Comparison of ENCODE assay signal across 15 mouse cellular contexts in genomic region chr17:72923283-72923682, GRCm38 (mm10). TPM values are rescaled to one million over a fixed set of nuclear protein-coding genes. Genes with fewer than 3 reads are reported as not detected.
DNase-seq lines count a peak whose midpoint lies in the region; ATAC-seq and TF ChIP-seq lines count a peak whose summit lies in the region.
"Had no signal": no experiment of that assay in that cellular context is flagged by ENCODE, and none has a peak within 500 bp of the region (broad histone marks: within the 10 kb centered on the region; RNA-seq: fewer than 3 reads in every experiment).

No protein-coding gene starts in this region.

- no peak overlapping the region for H3K9ac ChIP-seq in intestine, embryonic 15.5 days
- no peak overlapping the region for H3K9ac ChIP-seq in intestine, embryonic 16.5 days (ENCODE audit: low read depth, low read length)
- no peak overlapping the region for H3K9ac ChIP-seq in lung, postnatal 0 days (replicated peaks; ENCODE audit: low read depth)
- H3K9ac ChIP-seq in heart, postnatal 0 days (replicated peaks; ENCODE audit: low read depth, low read length): peak overlapping the region; percentile 66
- H3K9ac ChIP-seq: liver, embryonic 14.5 days had no signal

- 86% methylated on average over 4 of the region's 4 CpGs for WGBS in intestine, embryonic 15.5 days
- 81% methylated on average over 4 of the region's 4 CpGs for WGBS in intestine, embryonic 16.5 days
- 79% methylated on average over 4 of the region's 4 CpGs for WGBS in lung, postnatal 0 days
- WGBS in heart, postnatal 0 days: 32% methylated on average over 4 of the region's 4 CpGs

- no peaks in the 10 kb centered on the region for H3K27me3 ChIP-seq in intestine, embryonic 15.5 days (replicated peaks)
- H3K27me3 ChIP-seq in intestine, embryonic 16.5 days (replicated peaks; ENCODE audit: control insufficient read depth, insufficient read depth, low read length): no peaks in the 10 kb centered on the region
- H3K27me3 ChIP-seq in lung, postnatal 0 days (replicated peaks; ENCODE audit: insufficient read depth, low read length): no peaks in the 10 kb centered on the region
- no peaks in the 10 kb centered on the region for H3K27me3 ChIP-seq in heart, postnatal 0 days (ENCODE audit: control insufficient read depth, insufficient read depth, low read length)

- no peak overlapping the region for H3K27ac ChIP-seq in intestine, embryonic 15.5 days
- H3K27ac ChIP-seq in intestine, embryonic 16.5 days (ENCODE audit: low read length): no peak overlapping the region
- peak overlapping the region; percentile 17; the same call in 1 of the 2 replicates for H3K27ac ChIP-seq in lung, postnatal 0 days (ENCODE audit: low read length)
- peak overlapping the region; percentile 96 for H3K27ac ChIP-seq in heart, postnatal 0 days (ENCODE audit: low read depth)
- H3K27ac ChIP-seq: embryonic facial prominence, embryonic 10.5 days; limb, embryonic 10.5 days; liver, embryonic 14.5 days had no signal

- H3K4me1 ChIP-seq in intestine, embryonic 15.5 days (replicated peaks): peaks cover 28% of the 10 kb centered on the region
- peaks cover 41% of the 10 kb centered on the region for H3K4me1 ChIP-seq in intestine, embryonic 16.5 days (ENCODE audit: control insufficient read depth, insufficient read depth, low read length)
- peaks cover 6% of the 10 kb centered on the region; the same call in 1 of the 2 replicates for H3K4me1 ChIP-seq in lung, postnatal 0 days (ENCODE audit: insufficient read depth, low read depth, low read length)
- H3K4me1 ChIP-seq in heart, postnatal 0 days (ENCODE audit: control insufficient read depth, insufficient read depth): peaks cover 58% of the 10 kb centered on the region

- H3K36me3 ChIP-seq in intestine, embryonic 15.5 days: peaks cover 7% of the 10 kb centered on the region; the same call in 1 of the 2 replicates
- peaks cover 10% of the 10 kb centered on the region; the same call in 1 of the 2 replicates for H3K36me3 ChIP-seq in intestine, embryonic 16.5 days (ENCODE audit: control insufficient read depth, insufficient read depth, low read length)
- H3K36me3 ChIP-seq in lung, postnatal 0 days (ENCODE audit: insufficient read depth, low read length): no peaks in the 10 kb centered on the region; the same call in 1 of the 2 replicates
- H3K36me3 ChIP-seq in heart, postnatal 0 days (replicated peaks; ENCODE audit: control insufficient read depth, insufficient read depth, low read length): peaks cover 69% of the 10 kb centered on the region

- intact Hi-C loops in heart, postnatal 14 days (cut with DNase I): no loop called here

- no peak for TF ChIP-seq CTCF in lung, postnatal 0 days (IDR thresholded peaks at IDR 0.05)
- no peak for TF ChIP-seq CTCF in heart, postnatal 0 days (IDR thresholded peaks at IDR 0.05; ENCODE audit: low read depth)

- no peaks in the 10 kb centered on the region for H3K9me3 ChIP-seq in intestine, embryonic 15.5 days
- H3K9me3 ChIP-seq in intestine, embryonic 16.5 days (ENCODE audit: control insufficient read depth, low read length): no peaks in the 10 kb centered on the region
- no peaks in the 10 kb centered on the region for H3K9me3 ChIP-seq in lung, postnatal 0 days (ENCODE audit: low read length)
- H3K9me3 ChIP-seq in heart, postnatal 0 days (replicated peaks; ENCODE audit: control insufficient read depth, low read length): no peaks in the 10 kb centered on the region
- H3K9me3 ChIP-seq: embryonic facial prominence, embryonic 10.5 days; limb, embryonic 10.5 days; megakaryocyte, embryonic 14.5 days had no signal

- peak overlapping the region; percentile 52 for H3K4me2 ChIP-seq in intestine, embryonic 15.5 days (replicated peaks)
- no peak overlapping the region for H3K4me2 ChIP-seq in intestine, embryonic 16.5 days (ENCODE audit: low read depth, low read length)
- H3K4me2 ChIP-seq in lung, postnatal 0 days (replicated peaks; ENCODE audit: low read depth, low read length): peak overlapping the region; percentile 50
- H3K4me2 ChIP-seq in heart, postnatal 0 days (ENCODE audit: low read depth, low read length): peak overlapping the region; percentile 90

- no peak for ATAC-seq in intestine, embryonic 15.5 days
- no peak for ATAC-seq in intestine, embryonic 16.5 days
- no peak for ATAC-seq in lung, postnatal 0 days
- no peak for ATAC-seq in heart, postnatal 0 days (ENCODE audit: insufficient read depth, low read depth)

- TF ChIP-seq EP300 in lung, postnatal 0 days (IDR thresholded peaks at IDR 0.05): no peak
- TF ChIP-seq EP300 in heart, postnatal 0 days (IDR thresholded peaks at IDR 0.05; ENCODE audit: low read depth): no peak

- no peak overlapping the region for H3K4me3 ChIP-seq in intestine, embryonic 15.5 days (replicated peaks)
- no peak overlapping the region for H3K4me3 ChIP-seq in intestine, embryonic 16.5 days (ENCODE audit: low read length)
- peak overlapping the region; percentile 31 for H3K4me3 ChIP-seq in lung, postnatal 0 days (ENCODE audit: low read depth, low read length)
- H3K4me3 ChIP-seq in heart, postnatal 0 days (ENCODE audit: low read depth, low read length): peak overlapping the region; percentile 82
- H3K4me3 ChIP-seq: embryonic facial prominence, embryonic 10.5 days; limb, embryonic 10.5 days; megakaryocyte, embryonic 14.5 days had no signal

- peak; percentile 91 for DNase-seq in heart, adult 11 months
- DNase-seq in heart, postnatal 14 days: no peak
- no peak for DNase-seq in lung, postnatal 0 days (ENCODE audit: low spot score)
- no peak for DNase-seq in lung, adult 18-20 months
- DNase-seq in heart, postnatal 0 days (ENCODE audit: low spot score): no peak
- DNase-seq in adrenal gland, adult 2 months: no peak
- DNase-seq: adrenal gland, adult 8-10 months; cerebellum, postnatal 10 days; thymus, postnatal 25 days had no signal

RNA-seq across cellular contexts. Expression of gene Lbh, which starts 5.2 kb away (rescaled TPM):
- 100 to 1,000 TPM; 318 to 323 TPM for total RNA-seq in heart, postnatal 14 days (2021)
- 5.2 and 6.1 TPM in 2 replicates for polyA plus RNA-seq in intestine, embryonic 15.5 days (2015; fragmentation: Nextera tagmentation; extraction: Ambion mirVana)
- polyA plus RNA-seq in intestine, embryonic 16.5 days (2015; fragmentation: Nextera tagmentation; extraction: Ambion mirVana): 5.5 and 7.6 TPM in 2 replicates
- polyA plus RNA-seq in lung, postnatal 0 days (2015; fragmentation: Nextera tagmentation; extraction: Ambion mirVana): 16.2 and 19.2 TPM in 2 replicates
- total RNA-seq in heart, postnatal 0 days (2014; rRNA removed; ENCODE audit: low replicate concordance): 453 and 478 TPM in 2 replicates
- 28.5 and 31.1 TPM in 2 replicates for polyA plus RNA-seq in heart, postnatal 0 days (2015; fragmentation: Nextera tagmentation; extraction: Ambion mirVana)
- total RNA-seq in adrenal gland, adult 2 months (2021): 10 to 100 TPM; 22.0 to 53.6 TPM
- polyA plus RNA-seq in adrenal gland, adult 2 months (2012; rRNA removed): 25.8 and 26.3 TPM in 2 replicates

Comparison
In these comparisons a context has a peak if more than half of its experiments do, and no peak if none do; other contexts are left out.
1. H3K27ac ChIP-seq: peak in lung, postnatal 0 days (single experiment) and heart, postnatal 0 days (single experiment); none in intestine, embryonic 15.5 days (single experiment) and intestine, embryonic 16.5 days (single experiment).
2. H3K4me3 ChIP-seq: peak in lung, postnatal 0 days (single experiment) and heart, postnatal 0 days (single experiment); none in intestine, embryonic 15.5 days (single experiment) and intestine, embryonic 16.5 days (single experiment).